Mouse (Mus musculus): ENCODE measurements around the gene Hnrnpdl. TPM values are rescaled to one million over a fixed set of nuclear protein-coding genes. Genes with fewer than 3 reads are reported as not detected.

The Hnrnpdl gene
- polyA plus RNA-seq, 1 experiment from 2014 or later = 235 TPM

DNA sequence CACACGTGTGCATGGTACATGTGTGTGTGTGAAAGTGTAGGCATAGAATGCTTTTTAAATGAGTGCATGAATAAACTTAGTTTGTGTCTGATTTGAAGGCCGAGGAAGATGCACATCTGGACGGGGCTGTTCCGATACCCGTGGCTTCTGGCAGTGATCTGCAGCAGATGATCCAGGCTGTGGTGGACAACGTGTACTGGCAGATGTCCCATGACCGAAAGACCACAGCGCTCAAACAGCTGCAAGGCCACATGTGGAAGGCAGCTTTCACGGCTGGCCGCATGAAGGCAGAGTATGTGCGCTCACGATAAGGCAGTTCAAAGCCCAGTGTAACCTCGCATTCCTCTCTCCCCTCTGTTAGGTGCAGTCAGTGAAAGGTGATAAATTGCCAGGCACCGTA lies 21.4 kb upstream of the Hnrnpdl start:
- Histone ChIP-seq H3K27me3 (replicated peaks; ENCODE audit: low read depth, poor library complexity, severe bottlenecking) (no peaks in the 10 kb centered on the region), H3K4me3 (no peak overlapping the region), H3K27ac (replicated peaks) (no peak overlapping the region), H3K4me1 (peaks cover 16% of the 10 kb centered on the region), H3K36me3 (replicated peaks) (peaks cover 70% of the 10 kb centered on the region), H3K9me3 (no peaks in the 10 kb centered on the region)
- 96% methylated on average over 14 of the region's 14 CpGs for WGBS
- no peak for DNase-seq (ENCODE audit: low spot score)

DNA sequence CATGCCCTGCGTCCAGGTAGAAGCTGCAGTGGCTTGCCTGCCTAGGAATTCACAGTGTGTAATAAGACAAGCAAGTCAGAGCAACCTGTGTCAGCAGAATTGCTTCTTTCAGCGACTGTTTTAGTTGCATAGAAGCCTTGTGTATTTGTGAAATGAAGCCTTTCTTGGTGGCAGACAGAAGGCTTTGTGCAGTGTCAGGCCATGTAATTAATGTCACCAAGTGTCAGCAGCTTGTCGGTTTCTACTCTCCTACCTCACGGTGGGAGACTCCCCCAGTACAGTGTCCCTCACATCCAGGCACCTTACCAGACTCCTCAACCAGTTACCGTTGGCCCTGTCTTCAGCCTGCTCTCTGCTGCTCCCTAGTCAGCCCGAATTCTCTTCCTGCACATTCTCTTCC lies 19.9 kb upstream of the Hnrnpdl start:
- H3K27ac ChIP-seq (replicated peaks) = no peak overlapping the region
- H3K4me3 ChIP-seq = no peak overlapping the region
- H3K27me3 ChIP-seq (replicated peaks; ENCODE audit: low read depth, poor library complexity, severe bottlenecking) = no peaks in the 10 kb centered on the region
- no peaks in the 10 kb centered on the region for H3K9me3 ChIP-seq
- DNase-seq (ENCODE audit: low spot score) = no peak
- H3K36me3 ChIP-seq (replicated peaks) = peaks cover 54% of the 10 kb centered on the region
- peaks cover 28% of the 10 kb centered on the region for H3K4me1 ChIP-seq
- WGBS = 63% methylated on average over 6 of the region's 6 CpGs

DNA sequence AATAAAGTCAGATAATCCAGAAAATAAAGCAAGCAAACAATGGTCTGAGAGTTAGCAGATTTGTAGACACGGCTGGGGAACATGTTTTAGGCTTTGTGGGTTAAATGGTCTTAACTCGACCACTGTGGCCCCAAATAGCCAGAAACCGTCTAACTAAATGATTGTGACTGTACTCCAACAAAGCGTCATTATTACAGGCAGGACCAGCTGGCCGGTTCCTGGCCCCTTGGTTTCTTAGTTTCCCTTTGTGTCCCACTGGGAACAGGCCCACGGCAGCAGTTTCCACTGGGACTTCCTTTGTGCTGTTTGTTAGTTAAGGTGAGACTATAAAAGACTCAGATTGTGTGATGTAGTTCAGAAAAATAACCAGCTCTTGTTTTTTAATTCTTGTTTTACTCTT lies 19.3 kb upstream of the Hnrnpdl start:
- DNase-seq (ENCODE audit: low spot score) = no peak
- H3K27ac ChIP-seq (replicated peaks) = no peak overlapping the region
- no peak overlapping the region for H3K4me3 ChIP-seq
- WGBS = 53% methylated on average over 6 of the region's 6 CpGs
- peaks cover 49% of the 10 kb centered on the region for H3K36me3 ChIP-seq (replicated peaks)
- H3K4me1 ChIP-seq = peaks cover 33% of the 10 kb centered on the region
- no peaks in the 10 kb centered on the region for H3K9me3 ChIP-seq
- H3K27me3 ChIP-seq (replicated peaks; ENCODE audit: low read depth, poor library complexity, severe bottlenecking) = no peaks in the 10 kb centered on the region

DNA sequence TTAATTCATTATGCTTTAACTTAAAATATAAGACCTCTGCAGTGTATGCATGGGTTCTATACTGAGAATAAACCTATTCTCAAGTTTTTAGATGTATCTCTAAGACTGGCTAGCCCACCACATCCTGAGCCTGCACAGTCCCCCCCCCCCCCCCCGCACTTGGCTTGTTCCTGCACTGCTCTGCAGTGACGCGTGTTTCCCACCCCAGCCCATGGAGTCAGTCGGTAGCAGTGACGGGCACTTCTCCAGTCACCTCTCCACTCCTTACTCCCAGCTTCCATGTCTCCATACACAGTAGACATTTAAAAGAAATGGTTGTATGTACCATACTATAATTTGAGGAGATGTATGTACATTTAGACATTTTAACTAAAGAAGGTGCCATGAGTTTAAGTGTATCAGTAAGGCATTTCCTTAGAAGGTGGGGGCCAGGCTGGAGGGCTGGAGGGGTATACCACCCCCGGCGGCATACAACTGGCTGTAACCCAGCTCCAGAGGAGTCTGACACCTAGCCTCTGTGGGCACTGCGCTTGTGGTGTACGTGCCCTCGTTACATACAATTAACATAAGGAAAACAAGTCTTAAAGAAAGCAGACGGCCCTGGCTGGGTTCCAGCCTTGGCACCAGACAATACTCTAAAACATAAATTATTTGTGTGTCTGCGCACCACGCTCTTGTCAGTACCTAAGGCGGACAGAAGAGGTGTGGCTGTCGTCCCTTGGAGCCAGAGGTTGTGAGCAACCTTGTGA lies 18.2 kb upstream of the Hnrnpdl start:
- no peaks in the 10 kb centered on the region for H3K27me3 ChIP-seq (replicated peaks; ENCODE audit: low read depth, poor library complexity, severe bottlenecking)
- no peaks in the 10 kb centered on the region for H3K9me3 ChIP-seq
- H3K4me1 ChIP-seq = peaks cover 33% of the 10 kb centered on the region
- H3K36me3 ChIP-seq (replicated peaks) = peaks cover 46% of the 10 kb centered on the region
- WGBS = 84% methylated on average over 15 of the region's 15 CpGs
- DNase-seq (ENCODE audit: low spot score) = no peak
- H3K27ac ChIP-seq (replicated peaks) = no peak overlapping the region
- no peak overlapping the region for H3K4me3 ChIP-seq

DNA sequence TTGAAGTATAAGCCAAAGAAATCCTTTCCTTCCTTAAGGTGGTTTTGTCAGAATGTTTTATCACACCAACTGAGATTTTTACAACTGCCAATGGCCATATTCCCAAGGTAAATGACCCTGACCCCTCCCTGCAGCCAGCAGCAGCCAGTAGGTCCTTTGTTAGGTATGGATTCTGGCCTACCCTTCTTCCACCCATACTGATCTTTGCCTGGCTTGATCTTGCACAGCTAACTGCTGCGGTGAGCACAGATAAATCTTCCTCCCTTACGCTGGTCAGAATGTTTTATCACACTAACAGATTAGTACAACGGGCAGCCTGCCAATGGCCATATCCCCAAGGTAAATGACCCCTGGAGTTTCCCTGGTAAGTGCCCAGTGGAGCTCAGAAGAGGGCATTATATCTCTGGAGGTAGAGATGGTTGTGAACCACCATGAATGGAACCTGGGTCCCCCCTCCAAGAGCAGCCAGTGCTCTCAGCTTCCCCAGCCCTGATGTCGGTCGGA lies 16.5 kb upstream of the Hnrnpdl start:
- no peak overlapping the region for H3K27ac ChIP-seq (replicated peaks)
- no peaks in the 10 kb centered on the region for H3K9me3 ChIP-seq
- H3K36me3 ChIP-seq (replicated peaks) = peaks cover 43% of the 10 kb centered on the region
- DNase-seq (ENCODE audit: low spot score) = no peak
- H3K27me3 ChIP-seq (replicated peaks; ENCODE audit: low read depth, poor library complexity, severe bottlenecking) = no peaks in the 10 kb centered on the region
- no peak overlapping the region for H3K4me3 ChIP-seq
- WGBS = 90% methylated on average over 5 of the region's 5 CpGs
- peaks cover 33% of the 10 kb centered on the region for H3K4me1 ChIP-seq

DNA sequence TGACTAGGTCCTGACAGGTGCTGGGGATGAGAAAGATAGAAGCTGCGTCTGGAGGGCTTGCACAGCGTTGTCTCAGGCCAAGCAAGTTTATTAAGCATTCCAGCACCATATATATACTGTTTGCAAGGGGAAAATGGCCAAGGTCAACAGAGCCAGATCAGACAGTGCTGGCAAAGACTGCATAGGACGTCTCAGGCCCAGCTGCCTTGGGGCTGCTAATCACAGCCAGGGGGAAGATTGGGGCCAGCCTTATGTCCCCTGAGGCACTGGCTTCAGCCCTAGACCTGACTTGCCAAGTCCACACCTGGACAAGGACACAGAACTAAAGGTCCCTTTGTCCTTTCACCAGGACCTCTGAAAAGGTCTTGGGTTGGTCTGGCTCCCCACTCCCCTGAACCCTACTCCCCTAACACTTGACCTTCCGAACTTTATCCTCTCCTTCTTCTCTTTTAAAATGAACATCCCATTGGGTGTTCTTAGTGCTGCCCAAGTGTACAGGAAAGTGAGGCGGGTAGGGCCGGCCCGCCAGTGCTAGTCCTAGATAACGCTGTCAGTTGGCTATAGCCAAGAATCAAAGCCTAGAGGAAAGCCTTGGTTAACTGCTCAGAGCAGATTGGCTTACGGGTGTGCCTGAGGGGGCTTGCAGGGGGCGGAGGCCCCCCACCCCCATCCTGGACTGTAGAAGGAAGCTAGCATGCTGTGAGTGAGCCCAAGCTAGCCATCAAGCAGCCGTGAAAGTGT lies 15.5 kb upstream of the Hnrnpdl start:
- no peak overlapping the region for H3K4me3 ChIP-seq
- peaks cover 43% of the 10 kb centered on the region for H3K36me3 ChIP-seq (replicated peaks)
- no peaks in the 10 kb centered on the region for H3K9me3 ChIP-seq
- WGBS = 78% methylated on average over 11 of the region's 11 CpGs
- no peak for DNase-seq (ENCODE audit: low spot score)
- peak overlapping the region; percentile 30; the same call in 1 of the 2 replicates for H3K27ac ChIP-seq (replicated peaks)
- peaks cover 33% of the 10 kb centered on the region for H3K4me1 ChIP-seq
- no peaks in the 10 kb centered on the region for H3K27me3 ChIP-seq (replicated peaks; ENCODE audit: low read depth, poor library complexity, severe bottlenecking)

DNA sequence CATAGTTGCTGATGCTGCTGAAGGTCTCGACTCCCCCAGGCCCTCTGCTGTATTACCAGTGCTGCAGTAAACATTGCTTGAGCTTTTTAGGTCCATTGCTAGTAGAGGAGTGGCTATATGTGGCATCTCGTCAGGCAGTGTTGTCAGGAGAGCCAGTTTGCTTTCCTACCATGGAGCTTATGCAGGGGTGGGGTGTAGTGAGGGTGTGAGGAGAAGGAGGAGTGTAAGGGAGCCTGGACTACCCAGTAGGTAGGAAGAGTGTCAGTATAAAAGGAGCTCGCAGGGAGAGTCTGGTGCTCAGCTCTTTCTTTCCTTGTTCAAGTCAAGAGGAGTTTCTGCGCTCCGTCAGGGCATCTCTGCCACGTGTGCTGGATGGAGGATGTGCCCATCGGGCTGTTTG lies 13.3 kb upstream of the Hnrnpdl start:
- WGBS = 91% methylated on average over 7 of the region's 7 CpGs

DNA sequence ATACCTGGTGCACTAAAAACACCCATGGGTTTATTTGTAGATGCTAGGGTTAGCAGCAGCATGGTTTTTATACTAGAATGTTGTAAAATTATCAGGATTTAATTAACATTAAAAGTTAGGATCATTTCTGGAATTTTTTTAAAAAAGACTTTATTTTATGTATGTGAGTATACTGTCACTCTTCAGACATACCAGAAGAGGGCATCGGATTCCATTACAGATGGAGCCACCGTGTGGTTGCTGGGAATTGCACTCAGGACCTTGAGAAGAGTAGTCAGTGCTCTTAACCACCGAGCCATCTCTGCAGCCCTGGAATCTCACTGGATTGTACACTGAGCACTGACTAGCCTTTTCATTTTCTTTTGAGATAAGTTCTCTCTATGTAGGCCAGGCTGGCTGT lies 10.4 kb upstream of the Hnrnpdl start:
- WGBS = 91% methylated on average over 3 of the region's 3 CpGs
- Histone ChIP-seq H3K27me3 (replicated peaks; ENCODE audit: low read depth, poor library complexity, severe bottlenecking) (no peaks in the 10 kb centered on the region), H3K36me3 (replicated peaks) (peaks cover 31% of the 10 kb centered on the region), H3K4me1 (peaks cover 41% of the 10 kb centered on the region), H3K9me3 (no peaks in the 10 kb centered on the region), H3K27ac (replicated peaks) (no peak overlapping the region), H3K4me3 (no peak overlapping the region)
- no peak for DNase-seq (ENCODE audit: low spot score)

More for the DNA sequence above, 13.3 kb upstream of the Hnrnpdl start:
- H3K36me3 ChIP-seq (replicated peaks) = peaks cover 31% of the 10 kb centered on the region
- no peaks in the 10 kb centered on the region for H3K9me3 ChIP-seq
- no peak for DNase-seq (ENCODE audit: low spot score)
- H3K27me3 ChIP-seq (replicated peaks; ENCODE audit: low read depth, poor library complexity, severe bottlenecking) = no peaks in the 10 kb centered on the region
- H3K4me1 ChIP-seq = peaks cover 30% of the 10 kb centered on the region
- no peak overlapping the region for H3K4me3 ChIP-seq
- H3K27ac ChIP-seq (replicated peaks) = no peak overlapping the region

DNA sequence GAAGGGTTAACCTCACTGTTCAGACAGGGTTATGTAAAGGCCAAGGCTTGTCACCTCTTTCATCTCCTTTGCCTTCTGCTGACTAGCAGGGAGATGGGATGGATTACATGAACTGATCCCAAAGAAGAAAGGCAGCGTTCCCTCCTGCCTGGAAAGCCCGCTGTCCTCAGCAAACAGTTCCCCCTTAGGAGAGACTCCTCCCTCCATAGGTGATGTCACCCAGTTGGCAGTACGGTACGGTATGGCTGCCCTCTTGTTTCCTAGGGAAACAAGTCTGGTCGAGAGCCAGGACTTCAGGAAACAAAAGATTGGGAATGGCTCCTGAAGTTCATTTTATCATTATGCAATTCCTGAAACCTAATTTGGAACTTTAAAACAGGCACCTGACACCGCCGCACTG lies 8.4 kb upstream of the Hnrnpdl start:
- 65% methylated on average over 7 of the region's 7 CpGs for WGBS
- no peak for DNase-seq (ENCODE audit: low spot score)
- no peak overlapping the region for H3K4me3 ChIP-seq
- no peaks in the 10 kb centered on the region for H3K9me3 ChIP-seq
- peaks cover 31% of the 10 kb centered on the region for H3K4me1 ChIP-seq
- no peaks in the 10 kb centered on the region for H3K27me3 ChIP-seq (replicated peaks; ENCODE audit: low read depth, poor library complexity, severe bottlenecking)
- peaks cover 35% of the 10 kb centered on the region for H3K36me3 ChIP-seq (replicated peaks)
- H3K27ac ChIP-seq (replicated peaks) = peak overlapping the region; percentile 10; the same call in 1 of the 2 replicates

DNA sequence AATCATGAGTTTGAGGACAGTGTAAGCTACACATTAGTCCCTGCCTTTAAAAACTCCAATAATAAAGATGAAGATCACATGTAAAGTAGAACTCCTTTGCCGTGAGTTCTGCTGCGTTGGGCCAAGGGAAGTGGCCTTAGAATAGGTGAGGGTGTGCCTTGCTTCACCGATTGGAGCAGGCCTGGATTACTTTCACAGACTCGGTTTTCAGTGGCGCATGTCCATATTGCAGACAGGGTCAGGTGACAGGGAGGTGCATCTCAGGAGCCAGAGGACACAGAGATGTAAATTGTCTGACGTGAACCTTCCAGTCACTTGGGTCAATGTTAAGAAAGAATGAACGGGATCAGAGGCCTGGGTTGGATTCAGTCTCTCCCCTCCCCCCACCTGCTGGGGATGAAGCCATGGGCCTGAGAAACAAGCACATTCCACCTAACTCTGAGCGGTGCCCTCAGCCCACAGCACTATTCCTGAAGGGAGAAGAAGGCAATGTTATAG lies 7.7 kb upstream of the Hnrnpdl start:
- H3K4me1 ChIP-seq = peaks cover 31% of the 10 kb centered on the region
- no peak for DNase-seq (ENCODE audit: low spot score)
- no peak overlapping the region for H3K27ac ChIP-seq (replicated peaks)
- peaks cover 36% of the 10 kb centered on the region for H3K36me3 ChIP-seq (replicated peaks)
- H3K27me3 ChIP-seq (replicated peaks; ENCODE audit: low read depth, poor library complexity, severe bottlenecking) = no peaks in the 10 kb centered on the region
- no peak overlapping the region for H3K4me3 ChIP-seq
- 66% methylated on average over 8 of the region's 8 CpGs for WGBS
- H3K9me3 ChIP-seq = no peaks in the 10 kb centered on the region

DNA sequence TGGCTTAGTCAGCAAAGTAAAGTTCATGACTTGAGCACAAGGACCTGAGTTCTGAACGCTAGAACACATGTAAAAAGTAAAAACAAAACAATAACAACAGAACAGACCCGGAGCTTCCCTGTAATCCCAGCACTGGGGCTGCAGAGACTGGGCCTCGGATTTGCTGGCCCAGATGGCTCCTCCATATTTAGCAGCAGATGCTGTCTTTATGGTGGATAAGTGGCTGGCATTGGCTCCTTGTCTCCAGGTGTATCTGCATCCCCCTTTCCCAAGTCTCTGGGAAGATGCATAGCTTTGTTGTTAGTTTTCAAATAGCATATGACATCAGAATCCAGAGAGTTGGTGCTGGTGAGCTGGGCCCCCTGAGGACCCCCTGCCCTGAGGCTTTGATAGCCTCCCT lies 6.6 kb upstream of the Hnrnpdl start:
- WGBS = 84% methylated on average over 3 of the region's 3 CpGs
- no peak for DNase-seq (ENCODE audit: low spot score)
- peaks cover 28% of the 10 kb centered on the region for H3K36me3 ChIP-seq (replicated peaks)
- H3K4me3 ChIP-seq = no peak overlapping the region
- peaks cover 38% of the 10 kb centered on the region for H3K4me1 ChIP-seq
- H3K27ac ChIP-seq (replicated peaks) = no peak overlapping the region
- H3K9me3 ChIP-seq = no peaks in the 10 kb centered on the region
- H3K27me3 ChIP-seq (replicated peaks; ENCODE audit: low read depth, poor library complexity, severe bottlenecking) = no peaks in the 10 kb centered on the region

DNA sequence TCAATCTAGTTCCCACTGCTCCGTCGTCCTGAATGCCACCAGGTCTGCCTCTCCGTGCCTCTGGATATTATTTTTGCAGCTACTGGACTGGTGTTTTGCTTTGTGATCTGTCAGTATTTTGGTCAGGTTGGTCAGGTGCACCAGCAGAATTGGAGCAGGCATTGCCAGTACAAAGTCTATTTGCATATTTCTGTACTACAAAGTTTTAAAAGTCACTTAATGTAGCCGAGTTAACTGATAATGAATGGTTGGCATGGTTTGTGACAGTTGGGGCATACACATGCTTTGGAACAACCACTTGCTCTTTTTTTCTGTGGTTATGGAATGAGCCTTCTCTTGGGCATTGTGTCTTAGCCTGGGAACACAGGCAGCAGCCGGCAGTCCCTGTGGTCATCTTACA lies 5.2 kb upstream of the Hnrnpdl start:
- Histone ChIP-seq H3K9me3 (no peaks in the 10 kb centered on the region), H3K4me3 (no peak overlapping the region), H3K27me3 (replicated peaks; ENCODE audit: low read depth, poor library complexity, severe bottlenecking) (no peaks in the 10 kb centered on the region), H3K36me3 (replicated peaks) (peaks cover 16% of the 10 kb centered on the region), H3K4me1 (peaks cover 48% of the 10 kb centered on the region), H3K27ac (replicated peaks) (no peak overlapping the region)
- no peak for DNase-seq (ENCODE audit: low spot score)
- 78% methylated on average over 5 of the region's 5 CpGs for WGBS

DNA sequence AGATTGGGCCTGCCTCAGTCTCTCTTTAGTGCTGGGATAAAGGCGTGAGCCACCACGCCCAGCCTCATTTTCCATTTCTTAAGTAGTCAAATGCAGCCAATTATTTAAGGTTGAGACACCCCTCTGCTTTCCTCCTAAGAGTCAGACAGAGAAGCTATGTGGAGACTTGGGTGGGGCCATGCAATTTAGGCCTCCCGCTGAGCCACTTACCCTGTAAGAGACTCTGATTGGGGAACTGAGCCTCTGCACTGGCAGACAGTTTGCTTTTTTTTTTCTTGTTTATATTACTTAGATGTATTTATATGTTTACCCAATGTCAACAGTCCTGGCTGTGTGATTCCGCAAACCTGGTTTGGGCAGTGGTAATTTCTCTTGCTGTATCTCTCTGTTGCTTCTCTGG lies 4.6 kb upstream of the Hnrnpdl start:
- 84% methylated on average over 4 of the region's 4 CpGs for WGBS
- no peak overlapping the region for H3K27ac ChIP-seq (replicated peaks)
- no peaks in the 10 kb centered on the region for H3K9me3 ChIP-seq
- no peaks in the 10 kb centered on the region for H3K27me3 ChIP-seq (replicated peaks; ENCODE audit: low read depth, poor library complexity, severe bottlenecking)
- H3K4me3 ChIP-seq = no peak overlapping the region
- peaks cover 16% of the 10 kb centered on the region for H3K36me3 ChIP-seq (replicated peaks)
- DNase-seq (ENCODE audit: low spot score) = no peak
- H3K4me1 ChIP-seq = peaks cover 48% of the 10 kb centered on the region

Data from embryonic facial prominence, embryonic 10.5 days (tissue).